Mouse (Mus musculus): ENCODE results near the gene Dnajc22.

Gene Dnajc22

DNA sequence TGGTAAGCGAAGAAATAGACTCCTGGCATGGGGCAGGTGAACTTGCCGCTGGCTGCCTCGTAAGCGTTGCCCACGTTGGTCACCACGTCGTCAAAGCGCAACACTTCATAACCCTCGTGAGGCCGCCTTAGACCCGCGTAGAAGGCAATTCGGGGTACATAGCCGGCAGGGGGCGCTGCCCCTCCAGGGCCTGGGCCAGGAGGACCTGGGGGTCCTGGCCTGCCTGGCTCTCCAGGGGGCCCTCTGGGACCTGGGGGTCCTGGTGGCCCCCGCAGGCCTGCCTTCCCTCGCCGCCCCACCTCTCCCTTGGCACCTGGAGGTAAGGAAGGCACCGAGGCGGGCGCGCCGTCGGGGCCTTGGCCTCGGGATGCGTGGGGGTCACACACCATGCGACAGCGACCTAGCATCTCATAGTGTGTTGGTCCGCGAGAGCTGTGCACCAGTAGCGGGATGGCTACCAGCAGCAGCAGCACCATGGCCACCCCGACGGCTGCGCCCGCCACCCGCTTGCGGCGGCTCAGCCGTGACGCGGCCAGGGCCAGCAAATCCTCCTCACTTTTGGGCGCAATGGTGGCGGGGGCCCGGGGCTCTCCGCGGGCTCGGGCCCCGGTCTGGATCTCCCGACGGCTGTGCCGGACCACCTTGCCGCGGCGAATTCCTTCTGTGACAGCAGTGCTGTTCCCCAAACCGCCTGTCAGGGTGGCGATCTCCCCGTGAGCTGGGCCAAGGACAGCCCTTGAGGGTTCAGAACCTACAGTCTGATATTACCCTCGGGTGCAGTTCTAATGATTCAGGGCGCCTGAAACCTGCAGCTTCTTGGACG is 5.5 kb upstream of the Dnajc22 start, which contains the start of gene C1ql4:
Gene C1ql4, minus strand, starts transcription at position 565 of the 823 bp plus-strand sequence.
- DNase-seq (ENCODE audit: low spot score), result no peak

DNA sequence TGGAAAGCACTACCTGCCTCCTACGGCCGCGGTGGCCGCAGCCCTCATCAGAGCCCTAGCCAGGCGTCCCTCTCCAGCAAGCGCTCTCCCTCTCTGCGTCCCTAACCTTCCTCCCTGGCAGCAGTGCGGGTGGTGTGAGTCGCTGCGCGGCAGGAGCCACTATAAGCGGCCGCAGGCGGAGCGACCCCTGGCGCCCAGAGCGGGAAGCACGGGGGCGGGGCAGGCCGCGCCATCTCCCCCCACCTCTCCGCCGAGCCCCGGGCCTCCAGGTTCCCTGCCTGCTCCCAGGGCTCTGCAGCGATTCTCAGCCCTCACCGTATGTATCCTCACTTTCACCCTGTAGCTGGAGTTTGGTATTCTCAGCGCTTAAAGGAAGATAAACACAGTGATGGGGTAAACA is 4.7 kb upstream of the Dnajc22 start:
- DNase-seq (ENCODE audit: low spot score), result peak; percentile 53

DNA sequence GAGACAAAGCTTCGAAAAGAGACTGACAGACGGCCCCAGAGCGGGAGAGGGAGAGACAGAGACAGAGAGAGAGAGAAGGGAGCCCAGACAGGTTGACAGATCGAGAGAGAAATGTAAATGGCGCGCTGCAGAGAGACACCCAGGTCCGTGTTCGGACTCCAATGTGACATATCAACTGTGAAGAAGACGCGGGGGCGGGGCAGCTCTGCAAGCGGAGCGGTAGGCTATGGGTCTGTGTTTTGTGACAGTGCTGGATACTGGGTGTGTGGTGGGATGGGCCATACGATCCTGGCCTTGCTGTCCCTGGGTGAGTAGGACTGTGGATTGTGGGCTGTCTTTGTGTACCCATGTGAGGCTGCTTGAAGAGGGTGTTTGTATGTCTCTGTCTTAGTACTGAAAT is 3.9 kb upstream of the Dnajc22 start:
- no peak for DNase-seq (ENCODE audit: low spot score)

DNA sequence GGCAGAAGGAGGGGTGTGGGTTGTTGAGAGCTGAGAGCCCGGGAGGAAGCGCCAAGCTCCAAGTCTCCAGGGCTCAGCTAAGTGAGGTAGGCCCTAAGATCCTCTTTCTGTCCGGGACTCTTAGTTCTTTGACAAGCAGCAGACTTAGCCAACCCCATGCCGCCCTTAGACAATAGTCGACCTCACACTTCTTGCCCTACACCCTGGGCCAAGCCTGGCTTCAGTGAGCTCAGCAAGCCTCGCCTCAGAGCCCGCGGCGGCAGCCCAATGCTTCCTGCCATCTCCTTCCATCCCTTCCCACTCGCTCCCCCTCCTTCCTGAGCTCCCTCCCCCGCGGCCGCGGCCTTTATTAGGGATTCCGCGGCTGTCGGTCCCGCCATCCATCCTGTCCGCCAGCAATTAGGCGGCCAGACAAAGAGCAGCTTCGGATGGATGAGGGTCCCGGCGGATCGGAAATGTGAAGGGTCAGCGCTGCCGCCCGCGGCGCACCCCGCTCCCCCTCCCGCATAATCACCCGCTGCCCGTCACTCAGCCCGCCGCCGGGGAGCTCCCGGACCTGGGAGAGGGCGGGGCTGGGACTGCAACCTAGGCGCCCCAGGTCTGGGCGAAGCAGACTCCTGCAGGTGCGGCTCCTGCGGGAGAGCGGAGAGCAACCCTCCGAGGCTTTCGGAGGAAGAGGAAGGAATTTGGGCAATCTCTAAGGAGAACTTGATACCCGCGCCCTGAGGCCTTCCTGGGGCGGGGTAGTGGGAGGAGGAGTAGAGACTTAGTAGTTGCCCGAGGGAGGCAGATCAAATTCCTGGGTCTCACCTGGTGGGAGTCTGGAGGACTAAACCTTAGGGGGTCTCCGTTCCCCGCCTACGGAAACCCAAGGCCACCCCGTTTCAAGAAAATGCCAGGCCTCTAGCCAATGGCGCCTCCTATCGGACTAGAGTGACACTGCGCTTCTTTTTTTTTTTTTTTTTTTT is 605 bp downstream of the Dnajc22 start:
- no peak for DNase-seq (ENCODE audit: low spot score)

DNA sequence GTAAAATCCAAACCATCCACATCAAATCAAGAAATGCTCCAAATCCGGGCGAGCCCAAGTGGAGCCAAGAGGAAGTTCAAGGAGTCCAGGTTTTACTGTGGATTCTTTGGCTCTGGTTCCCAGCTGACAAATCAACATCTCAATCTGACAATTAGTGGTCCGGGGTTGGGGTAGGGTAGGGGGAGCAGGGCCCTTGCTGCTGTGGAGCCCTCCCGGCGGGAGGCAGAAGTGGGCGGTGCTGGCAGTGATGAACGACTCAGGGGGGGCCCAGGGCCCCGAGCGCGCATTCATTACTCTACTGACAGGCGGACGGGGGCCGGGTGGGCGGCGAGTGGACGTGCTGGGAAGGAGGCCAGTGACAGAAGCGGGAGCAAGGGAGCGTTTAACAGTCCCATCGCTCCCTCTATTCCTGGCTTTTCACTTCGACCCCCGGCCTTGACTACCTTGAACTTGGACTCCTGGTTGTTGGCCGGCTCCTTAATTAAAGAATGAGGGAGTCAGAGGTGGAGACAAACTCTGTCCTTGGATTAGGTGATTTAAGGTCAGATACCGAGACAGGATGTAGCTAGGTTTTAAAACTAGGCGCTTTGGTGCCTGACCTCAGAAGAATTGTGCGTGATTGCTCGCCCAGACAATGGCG is 1.8 kb downstream of the Dnajc22 start:
- no peak for DNase-seq (ENCODE audit: low spot score)

DNA sequence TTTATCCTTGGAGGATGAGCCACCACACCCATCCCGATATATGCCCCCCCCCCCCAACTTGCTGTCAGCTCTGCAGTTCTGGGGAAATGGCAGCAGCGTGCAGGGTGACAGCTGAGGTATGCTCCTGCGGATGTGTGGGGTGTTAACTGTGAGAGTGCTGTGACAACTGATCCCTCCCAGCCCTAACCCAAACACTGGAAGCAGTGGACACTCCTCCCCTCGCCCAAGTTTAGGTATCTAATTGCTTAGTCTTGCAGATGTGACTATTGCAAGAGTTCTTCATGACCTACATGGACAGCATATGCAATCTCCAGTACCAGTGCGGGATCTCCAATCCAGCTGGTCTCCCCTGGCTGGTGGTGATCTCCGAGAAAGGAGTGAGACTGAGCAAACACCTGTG is 2.4 kb downstream of the Dnajc22 start:
- DNase-seq (ENCODE audit: low spot score), result no peak

DNA sequence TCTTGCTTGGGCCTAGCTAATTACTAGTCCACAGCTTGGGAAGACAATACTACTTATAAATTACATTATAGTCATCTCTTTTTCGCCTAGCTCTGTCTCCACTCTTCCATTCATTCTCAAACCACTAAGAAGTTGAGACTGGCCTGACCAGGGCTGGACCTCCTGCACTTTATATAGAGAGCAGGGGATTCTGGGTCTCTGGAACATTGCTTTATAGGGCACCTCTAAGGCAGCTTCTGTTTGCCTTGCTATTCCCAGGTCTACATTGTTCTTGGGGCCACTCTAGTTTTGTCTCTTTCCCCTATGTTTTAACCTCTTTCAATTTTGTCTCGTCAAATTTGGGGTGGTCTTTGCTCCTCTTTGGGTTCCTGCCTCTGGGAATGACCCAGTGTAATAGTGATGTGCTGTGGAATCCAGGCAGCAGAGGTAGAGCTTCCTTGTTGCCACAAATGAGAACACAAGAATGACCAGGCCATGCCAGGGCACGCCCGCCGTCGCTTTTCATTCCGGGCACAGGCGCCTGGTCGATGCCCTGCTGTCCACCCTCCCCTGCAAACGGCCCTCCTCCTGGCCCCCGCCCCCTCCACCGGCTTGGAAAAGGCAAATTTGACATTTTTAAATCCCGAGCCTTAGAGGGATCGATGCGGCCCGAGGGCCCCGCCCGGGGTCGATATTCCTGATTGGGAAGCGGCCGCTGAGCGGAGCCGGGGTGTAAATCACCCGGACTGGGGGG is 3.3 kb downstream of the Dnajc22 start:
- DNase-seq (ENCODE audit: low spot score), result no peak

DNA sequence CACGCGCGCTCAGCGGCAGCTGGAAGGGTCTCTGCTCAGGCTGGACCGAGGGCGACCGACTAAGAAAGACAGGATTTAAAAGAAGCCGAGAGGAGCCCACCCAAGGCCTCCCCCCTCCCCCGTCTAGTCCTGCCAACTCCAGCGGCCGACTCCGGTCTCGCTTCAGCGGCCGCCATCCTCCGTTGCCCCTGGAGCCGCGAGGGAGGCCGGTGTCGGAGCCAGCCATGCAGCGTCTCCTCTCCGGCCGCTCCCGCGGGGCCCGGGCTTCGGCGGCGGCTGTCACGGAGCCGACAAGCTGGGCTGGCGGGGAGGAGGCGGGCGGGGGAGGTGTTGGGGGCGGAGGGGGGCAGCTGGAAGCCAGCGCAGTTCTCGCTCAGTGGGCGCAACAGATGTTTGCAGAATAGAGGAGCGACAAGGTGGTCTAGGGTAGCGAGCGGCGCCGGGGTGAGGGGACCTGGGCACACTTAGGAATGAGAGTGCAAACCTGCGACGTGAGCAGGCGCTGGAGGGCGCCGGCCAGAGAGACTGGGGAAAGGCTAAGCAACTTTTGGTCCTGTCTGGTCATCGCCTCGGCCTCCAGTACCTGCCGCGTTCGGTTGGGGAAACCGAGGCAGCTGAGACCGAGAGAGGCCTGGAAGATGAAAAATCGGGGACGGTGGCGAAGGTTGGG is 4.0 kb downstream of the Dnajc22 start:
- DNase-seq (ENCODE audit: low spot score), result no peak

DNA sequence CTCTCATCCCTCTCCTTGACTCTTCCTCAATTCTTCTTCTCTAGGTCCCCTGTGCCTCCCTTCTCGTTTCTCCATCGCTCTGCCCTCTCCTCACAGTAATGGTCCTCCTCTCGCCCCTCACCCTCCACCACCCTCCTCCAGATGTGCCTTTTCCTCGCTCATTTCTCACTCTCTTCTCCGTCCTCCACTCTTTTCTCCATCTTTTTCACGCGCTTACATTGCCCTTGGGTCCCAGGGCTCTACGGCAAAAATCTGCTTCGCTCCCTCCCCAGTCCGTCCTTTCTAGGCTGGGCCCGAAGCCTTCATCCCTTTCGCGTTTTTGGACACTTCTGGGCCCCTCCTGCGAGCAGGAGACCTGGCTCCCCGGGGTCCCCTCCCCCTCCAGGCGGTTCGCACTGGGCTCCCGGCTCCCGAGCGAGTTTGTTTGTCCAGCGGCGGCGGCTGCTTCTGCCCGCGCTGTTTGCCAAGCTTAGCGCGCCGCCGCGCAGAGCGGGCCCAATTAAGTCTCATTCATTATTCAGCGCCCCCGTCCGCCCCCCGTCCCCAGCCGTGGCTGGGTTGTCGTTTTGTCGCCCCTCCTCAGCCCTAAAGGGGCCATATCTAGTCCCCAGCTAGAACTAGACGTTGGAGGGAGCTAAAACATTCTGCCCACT is 5.0 kb downstream of the Dnajc22 start:
- DNase-seq (ENCODE audit: low spot score), result no peak

DNA sequence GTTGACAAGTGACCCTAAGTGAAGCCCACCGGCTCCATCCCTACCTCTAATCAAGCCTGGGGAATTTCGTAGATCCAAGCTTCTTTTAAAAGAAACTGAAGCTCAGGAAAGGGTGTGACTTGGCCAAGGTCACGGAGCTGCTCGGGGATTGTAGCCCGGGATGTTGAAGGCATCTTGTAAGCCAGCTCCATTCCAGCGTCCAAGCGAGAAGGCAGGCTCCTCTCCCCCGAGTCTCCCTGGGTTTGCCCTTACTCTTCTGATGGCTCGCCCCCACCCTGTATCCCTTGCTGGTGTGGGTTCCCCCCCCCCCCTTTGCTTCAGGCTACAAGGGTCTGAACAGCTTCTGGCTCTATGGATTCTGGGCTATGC is 5.5 kb downstream of the Dnajc22 start:
- no peak for DNase-seq (ENCODE audit: low spot score)

DNA sequence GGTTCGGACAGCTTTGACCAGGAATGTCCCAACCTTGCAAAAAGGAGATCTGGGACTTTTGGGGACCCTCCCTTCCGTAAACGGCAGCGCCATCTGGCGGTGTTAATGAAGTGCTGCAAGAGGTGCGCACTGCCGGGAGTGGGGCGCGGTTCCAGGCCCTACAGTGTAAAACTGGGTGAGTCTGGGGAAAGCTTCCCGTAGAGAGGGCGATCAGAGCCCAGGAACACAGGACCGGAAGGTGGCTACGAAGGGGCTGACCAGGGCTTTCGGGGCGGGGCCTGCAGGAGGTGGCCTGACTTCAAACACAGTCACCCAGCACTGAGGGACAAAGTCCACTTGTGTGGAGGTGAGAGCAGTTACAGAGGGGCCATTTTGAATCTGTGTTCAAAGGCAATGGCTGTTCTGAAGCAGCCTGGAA is 6.2 kb downstream of the Dnajc22 start:
- DNase-seq (ENCODE audit: low spot score), result no peak

DNA sequence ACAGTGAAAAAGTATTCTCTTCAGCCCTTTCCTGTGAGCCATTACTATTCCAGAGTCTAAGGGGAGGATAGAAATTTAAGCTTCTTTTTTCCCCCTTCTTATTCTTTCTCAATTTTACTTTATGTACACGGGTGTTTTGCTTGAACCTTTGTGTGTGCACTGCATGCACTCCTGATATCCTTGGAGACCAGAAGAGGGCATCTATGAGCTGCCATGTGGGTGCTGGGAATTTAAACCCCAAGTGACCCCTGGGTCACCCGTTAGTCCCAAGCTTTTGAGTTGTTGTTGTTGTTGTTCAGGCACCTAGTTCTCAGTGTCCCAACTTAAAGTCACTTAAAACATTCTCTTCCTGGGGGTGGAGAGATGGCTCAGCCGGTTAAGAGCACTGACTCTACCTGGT is 7.0 kb downstream of the Dnajc22 start:
- DNase-seq (ENCODE audit: low spot score), result no peak

DNA sequence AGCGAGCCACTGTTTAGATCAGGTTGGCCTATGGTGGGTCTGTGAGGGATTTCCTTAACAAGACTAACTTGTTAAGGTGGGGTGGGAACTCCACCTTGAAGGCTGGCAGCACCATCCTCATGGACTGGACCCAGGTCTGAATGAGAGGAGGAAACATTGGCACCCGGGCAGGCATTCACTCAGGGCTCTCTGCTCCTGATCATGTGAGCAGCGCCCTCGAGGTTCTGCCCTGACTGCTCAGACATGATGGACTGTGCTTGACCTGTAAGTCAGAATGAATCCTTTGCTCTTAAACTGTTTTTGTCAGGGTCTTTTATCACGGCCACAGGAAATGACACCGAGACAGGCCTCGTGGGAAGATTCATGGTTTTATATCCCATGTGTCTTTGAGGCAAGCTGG is 12.3 kb downstream of the Dnajc22 start:
- DNase-seq (ENCODE audit: low spot score), result no peak

DNA sequence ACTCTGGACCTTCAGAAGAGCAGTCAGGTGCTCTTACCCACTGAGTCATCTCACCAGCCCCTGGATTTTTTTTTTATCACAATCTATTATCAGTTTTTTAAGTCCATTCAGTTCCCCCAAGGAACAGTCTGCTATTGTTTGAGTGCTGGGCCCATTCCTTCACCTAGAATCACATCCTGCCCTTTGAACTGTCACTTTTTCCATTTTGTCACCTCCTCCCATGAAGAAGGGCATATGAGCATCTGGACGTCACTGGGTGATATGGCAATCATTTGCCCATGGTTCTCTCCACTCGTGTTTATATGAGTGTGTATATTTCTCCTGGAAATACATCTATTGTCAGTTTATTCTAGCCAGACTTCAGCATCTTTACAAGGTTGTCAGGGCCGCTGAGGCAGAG is 14.9 kb downstream of the Dnajc22 start:
- DNase-seq (ENCODE audit: low spot score), result no peak

DNA sequence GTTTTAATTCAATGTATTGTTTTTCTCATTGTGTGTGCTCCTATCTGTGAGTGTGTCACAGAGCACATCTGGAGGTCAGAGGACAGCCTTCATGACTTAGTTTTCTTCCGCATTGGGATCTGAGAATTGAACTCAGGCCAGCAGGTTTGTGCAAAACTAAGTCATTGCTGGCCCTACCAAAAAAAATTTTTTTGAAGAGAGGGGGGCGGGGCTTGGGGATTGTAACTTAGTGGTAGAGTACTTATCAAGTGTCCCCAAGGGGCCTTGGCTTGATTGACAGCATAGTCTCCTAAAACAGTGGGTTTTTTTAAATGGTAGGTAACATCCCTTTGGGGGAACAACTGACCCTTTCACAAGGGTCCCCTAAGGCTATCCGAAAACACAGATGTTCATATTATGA is 18.2 kb downstream of the Dnajc22 start:
- no peak for DNase-seq (ENCODE audit: low spot score)

DNA sequence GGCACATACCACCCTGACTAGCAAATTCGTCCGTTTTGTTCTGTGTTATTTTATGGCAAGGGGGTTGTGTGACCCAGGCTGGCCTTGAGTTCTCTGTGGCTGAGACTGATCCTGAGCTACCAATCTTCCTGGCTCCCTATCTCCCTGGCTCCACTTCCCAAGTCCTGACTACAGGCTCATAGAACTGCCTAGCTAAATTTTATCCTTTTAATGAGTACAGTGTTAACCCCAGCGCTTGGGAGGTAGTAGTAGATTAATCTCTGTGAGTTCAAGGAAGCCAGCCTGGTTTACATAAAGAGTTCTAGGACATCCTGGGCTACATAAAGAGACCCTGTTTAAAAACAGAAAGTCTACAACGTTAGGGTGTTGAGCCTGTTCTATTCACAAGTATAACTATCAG is 18.8 kb downstream of the Dnajc22 start:
- DNase-seq (ENCODE audit: low spot score), result no peak

DNA sequence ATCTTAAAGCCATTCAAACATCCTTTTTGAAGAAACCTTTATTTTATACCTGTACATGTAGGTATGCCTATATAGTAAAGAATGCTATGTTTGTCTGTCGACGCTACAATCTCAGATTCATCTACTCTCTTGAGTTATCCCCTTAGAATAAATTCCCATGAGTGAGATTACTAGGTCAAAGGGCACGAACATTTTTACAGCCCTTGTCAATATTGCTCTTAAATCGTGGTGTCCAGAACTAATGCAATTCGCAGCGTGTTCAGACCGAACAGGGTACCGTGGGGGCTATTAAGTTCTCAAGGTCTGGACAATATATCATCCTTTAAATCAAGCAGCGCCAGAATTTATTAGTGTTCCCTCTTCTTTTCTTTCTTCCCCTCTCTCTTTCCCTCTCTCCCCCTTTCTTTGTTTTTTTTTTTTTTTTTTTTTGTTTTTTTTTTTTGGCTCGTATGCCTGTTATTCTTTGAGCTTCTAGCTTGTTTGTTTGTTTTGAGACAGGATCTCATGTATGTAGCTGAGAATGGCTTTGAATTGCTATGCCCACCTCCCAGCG is 19.9 kb downstream of the Dnajc22 start:
- DNase-seq (ENCODE audit: low spot score), result no peak

DNA sequence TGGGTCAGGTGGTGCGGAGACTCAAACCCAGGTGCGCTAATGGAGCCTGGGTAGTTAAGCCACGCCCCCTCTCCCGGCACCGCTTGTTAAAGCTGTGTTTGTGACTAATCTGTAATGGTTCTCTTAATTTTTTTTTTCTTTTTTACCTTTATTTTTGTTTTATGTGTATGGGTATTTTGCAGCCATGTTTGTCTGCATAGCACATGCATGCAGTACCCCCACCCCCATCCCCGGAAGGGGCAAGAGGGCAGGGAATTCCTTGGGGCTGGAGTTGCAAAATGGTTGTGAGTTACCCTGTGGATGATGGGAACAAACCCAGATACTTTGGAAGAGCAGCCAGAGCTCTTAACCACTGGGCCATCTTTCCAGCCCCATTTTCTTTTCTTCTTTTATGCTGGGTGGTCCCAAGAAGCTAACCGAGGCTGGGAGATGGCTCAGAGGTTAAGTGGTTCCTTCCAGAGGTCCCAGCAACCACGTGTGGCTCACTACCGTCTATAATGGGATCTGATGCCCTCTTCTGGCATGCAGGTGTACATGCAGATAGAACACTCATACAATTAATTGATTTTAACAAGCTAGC is 20.5 kb downstream of the Dnajc22 start:
- DNase-seq (ENCODE audit: low spot score), result no peak

DNA sequence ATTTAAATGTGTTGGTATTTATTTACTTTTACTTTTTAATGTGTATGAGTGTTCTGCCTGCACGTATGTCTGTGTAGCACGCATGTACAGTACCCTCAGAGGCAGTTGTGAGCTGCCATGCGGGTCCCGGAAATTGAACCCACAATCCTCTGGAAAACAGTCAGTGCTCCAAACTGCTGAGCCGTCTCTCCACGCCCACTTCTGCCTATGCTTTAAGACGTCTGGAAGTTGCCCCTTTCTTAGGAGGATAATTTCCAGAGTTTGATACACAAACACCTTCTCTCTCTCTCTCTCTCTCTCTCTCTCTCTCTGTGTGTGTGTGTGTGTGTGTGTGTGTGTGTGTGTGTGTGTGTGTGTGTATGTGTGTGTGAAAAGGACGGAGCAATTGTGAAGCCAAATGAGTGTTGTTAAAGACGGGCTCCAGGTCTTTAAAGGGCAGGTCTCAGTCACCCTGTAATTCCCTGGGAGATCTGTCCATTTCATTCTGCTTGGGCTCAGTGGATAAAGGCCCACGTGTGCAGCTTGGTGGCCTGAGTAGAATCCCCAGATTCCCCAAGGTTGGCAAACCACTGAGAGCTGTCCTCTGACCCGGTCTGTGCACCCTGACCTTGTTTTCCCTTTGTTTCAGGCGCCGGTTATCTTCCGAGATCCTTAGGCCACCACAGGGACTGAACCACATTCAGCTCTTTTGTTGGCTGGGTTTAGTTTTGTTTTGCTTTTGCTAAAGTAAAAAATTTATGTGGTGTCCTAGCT is 21.5 kb downstream of the Dnajc22 start:
- DNase-seq (ENCODE audit: low spot score), result peak; percentile 41

All from ovary, adult 18-20 months (tissue).